Mouse (Mus musculus) spleen, adult 2 months (tissue): ENCODE results near the gene Ttc22. TPM values are rescaled to one million over a fixed set of nuclear protein-coding genes. Genes with fewer than 3 reads are reported as not detected.

Experiments used
- DNase-seq, 2 experiments: peaks; one replicate each; pipeline versions ENCODE4 v3.0.0 to v3.0.0-alpha.2; 2012 to 2021; ENCODE audit warnings: low spot score in 2 of 2, low read depth in 1 of 2
- H3K27ac ChIP-seq: fragments of 200-500 bp; 2 replicates; pipeline ENCODE4 v1.5.1; 2012; ENCODE audit warnings: low read length, inconsistent platforms; ENCODE audit not compliant: insufficient read depth
- H3K27me3 ChIP-seq: fragments of 200-500 bp; 2 replicates; pipeline ENCODE4 v1.6.1; 2012; ENCODE audit warnings: mild to moderate bottlenecking, moderate library complexity, low read length, inconsistent platforms; ENCODE audit not compliant: control insufficient read depth, insufficient read depth
- H3K36me3 ChIP-seq: fragments of 200-500 bp; 2 replicates; pipeline ENCODE4 v1.6.1; 2012; ENCODE audit warnings: mild to moderate bottlenecking, low read length, inconsistent platforms; ENCODE audit not compliant: control insufficient read depth, insufficient read depth
- H3K4me1 ChIP-seq: fragments of 200-500 bp; 2 replicates; pipeline ENCODE4 v1.6.1; 2011; ENCODE audit warnings: inconsistent platforms; ENCODE audit not compliant: control insufficient read depth, insufficient read depth, insufficient read length
- H3K4me3 ChIP-seq: fragments of 200-500 bp; 2 replicates; pipeline ENCODE4 v1.5.1; 2011; ENCODE audit warnings: mild to moderate bottlenecking, inconsistent platforms; ENCODE audit not compliant: insufficient read depth, insufficient read length; ENCODE audit errors: extremely low read depth
- CTCF ChIP-seq: fragments of 200-500 bp; IDR thresholded peaks from 2 replicates; pipeline ENCODE4 v1.5.1; 2011; ENCODE audit warnings: mild to moderate bottlenecking, inconsistent platforms; ENCODE audit not compliant: insufficient read depth, insufficient read length, insufficient replicate concordance; ENCODE audit errors: extremely low read depth
- POLR2A ChIP-seq: fragments of 200-500 bp; IDR thresholded peaks from 2 replicates; pipeline ENCODE4 v1.6.1; 2011; ENCODE audit warnings: low read depth, low read length, inconsistent platforms
- WGBS: fragments of 180-500 bp; shearing (Covaris S2); methylation state at CpG from one replicate; pipeline ENCODE4 v1.1.7; 2018; 5-methylcytosine and 5-hydroxymethylcytosine counted together
- polyA plus RNA-seq: library from polyadenylated mRNA; depleted of rRNA; stranded (reverse); fragments of >200 nt; gene quantifications from 2 replicates; pipeline ENCODE4 v1.2.3, GENCODE M21; 2012

The Ttc22 gene
- polyA plus RNA-seq, 1 experiment, result 0.06 TPM

GRCm38 (mm10) chr4:106650833-106651527, 28.7 kb downstream of the Ttc22 start, which contains the start of gene Pars2:
Pars2 (plus strand) TSS chr4:106651069.
- Histone ChIP-seq H3K4me3 (peak within 1 kb of the TSS; percentile 92), H3K36me3 (no peaks in the 10 kb centered on the region; the same call in 1 of the 2 replicates), H3K27me3 (no peaks in the 10 kb centered on the region), H3K4me1 (peaks cover 5% of the 10 kb centered on the region; the same call in 1 of the 2 replicates), H3K27ac (peak within 1 kb of the TSS; percentile 74)
- TF ChIP-seq CTCF, result no peak
- peak; percentile 80 for TF ChIP-seq POLR2A
- WGBS, result 3% methylated on average over 40 of the region's 40 CpGs
- peak; percentile 92 to 95 for DNase-seq

GRCm38 (mm10) chr4:106652546-106652945, 30.3 kb downstream of the Ttc22 start:
- no peak for DNase-seq
- Histone ChIP-seq H3K27me3 (no peaks in the 10 kb centered on the region), H3K4me1 (peaks cover 5% of the 10 kb centered on the region; the same call in 1 of the 2 replicates), H3K36me3 (no peaks in the 10 kb centered on the region; the same call in 1 of the 2 replicates), H3K4me3 (no peak overlapping the region), H3K27ac (no peak overlapping the region)
- 82% methylated on average over 3 of the region's 3 CpGs for WGBS
- TF ChIP-seq CTCF, result no peak
- no peak for TF ChIP-seq POLR2A

DNA sequence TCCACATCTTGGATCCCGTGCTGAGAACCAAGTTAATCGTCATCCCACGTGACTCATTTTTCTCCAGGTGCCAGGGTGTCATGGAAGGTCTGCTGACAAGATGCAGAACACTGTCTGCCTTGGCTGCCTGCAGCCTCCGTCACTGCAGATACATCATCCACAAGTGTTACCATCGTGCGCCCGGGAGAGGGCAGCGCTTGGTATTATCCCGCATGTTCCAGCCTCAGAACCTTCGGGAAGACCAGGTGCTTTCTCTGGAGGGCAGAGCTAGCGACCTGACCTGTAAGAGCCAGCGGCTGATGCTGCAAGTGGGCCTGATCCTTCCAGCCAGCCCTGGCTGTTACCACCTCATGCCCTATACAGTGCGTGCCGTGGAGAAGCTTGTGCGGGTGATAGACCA, 30.8 kb downstream of the Ttc22 start:
- H3K27me3 ChIP-seq, result no peaks in the 10 kb centered on the region
- H3K27ac ChIP-seq, result no peak overlapping the region
- no peak for DNase-seq
- TF ChIP-seq CTCF, result no peak
- no peak for TF ChIP-seq POLR2A
- H3K4me1 ChIP-seq, result peaks cover 5% of the 10 kb centered on the region; the same call in 1 of the 2 replicates
- H3K4me3 ChIP-seq, result no peak overlapping the region
- 95% methylated on average over 15 of the region's 15 CpGs for WGBS
- peaks cover under 1% of the 10 kb centered on the region; the same call in 1 of the 2 replicates for H3K36me3 ChIP-seq

DNA sequence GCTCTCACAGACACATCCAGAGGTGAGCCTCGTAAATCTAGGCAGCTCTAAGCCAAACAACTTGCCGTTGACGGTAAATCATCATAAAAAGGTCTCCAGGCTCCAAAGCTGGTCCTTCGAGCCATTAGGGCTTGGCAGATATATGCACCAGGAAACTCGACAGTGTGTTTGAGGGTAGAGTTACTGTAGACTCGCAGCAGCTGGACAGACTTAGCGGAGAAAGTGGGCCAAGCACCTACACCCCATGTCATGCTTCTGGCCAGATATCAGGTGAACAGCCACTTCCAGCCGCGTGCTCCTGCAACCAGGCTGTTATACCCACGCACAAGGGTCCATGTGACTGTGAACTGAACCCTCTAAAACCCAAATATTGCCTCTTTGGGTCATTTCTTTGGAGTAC, 33.4 kb downstream of the Ttc22 start:
- DNase-seq, result no peak
- Histone ChIP-seq H3K36me3 (peaks cover 4% of the 10 kb centered on the region; the same call in 1 of the 2 replicates), H3K4me3 (no peak overlapping the region), H3K27me3 (no peaks in the 10 kb centered on the region), H3K4me1 (peaks cover 5% of the 10 kb centered on the region; the same call in 1 of the 2 replicates), H3K27ac (no peak overlapping the region)
- WGBS, result 94% methylated on average over 10 of the region's 10 CpGs
- no peak for TF ChIP-seq POLR2A
- no peak for TF ChIP-seq CTCF

GRCm38 (mm10) chr4:106663956-106664470, 41.8 kb downstream of the Ttc22 start:
- WGBS, result 96% methylated on average over 5 of the region's 5 CpGs
- DNase-seq, result no peak
- Histone ChIP-seq H3K4me3 (no peak overlapping the region), H3K27ac (no peak overlapping the region), H3K4me1 (no peaks in the 10 kb centered on the region), H3K36me3 (peaks cover 46% of the 10 kb centered on the region), H3K27me3 (no peaks in the 10 kb centered on the region)
- TF ChIP-seq POLR2A (no peak), CTCF (no peak)

- no peak overlapping the region for H3K4me3 ChIP-seq
- no peaks in the 10 kb centered on the region for H3K27me3 ChIP-seq
- DNase-seq, result no peak
- TF ChIP-seq POLR2A (no peak), CTCF (no peak)
- 95% methylated on average over 6 of the region's 6 CpGs for WGBS
- H3K36me3 ChIP-seq, result peaks cover 48% of the 10 kb centered on the region
- no peak overlapping the region for H3K27ac ChIP-seq
- H3K4me1 ChIP-seq, result no peaks in the 10 kb centered on the region
Observed at GRCm38 (mm10) chr4:106664697-106665096, 42.5 kb downstream of the Ttc22 start.

GRCm38 (mm10) chr4:106665269-106665668, 43.0 kb downstream of the Ttc22 start:
- Histone ChIP-seq H3K27ac (no peak overlapping the region), H3K27me3 (no peaks in the 10 kb centered on the region), H3K4me3 (no peak overlapping the region), H3K4me1 (no peaks in the 10 kb centered on the region), H3K36me3 (peaks cover 52% of the 10 kb centered on the region)
- TF ChIP-seq POLR2A, result no peak
- no peak for TF ChIP-seq CTCF
- no peak for DNase-seq
- 100% methylated on average over 2 of the region's 2 CpGs for WGBS
